Mouse (Mus musculus) G1E-ER4 (cell line): ENCODE data around the gene Ten1. TPM values are rescaled to one million over a fixed set of nuclear protein-coding genes. Genes with fewer than 3 reads are reported as not detected.

Source experiments
- GATA1 ChIP-seq: IDR thresholded peaks from one replicate; pipeline ENCODE4 v1.8.0; 2012; ENCODE audit warnings: low read length, inconsistent platforms
- polyA plus RNA-seq: library from polyadenylated mRNA; stranded (reverse); fragments of >175 nt; gene quantifications from 2 replicates; pipeline ENCODE4 v1.2.3, GENCODE M21; 2012

Ten1 gene
- polyA plus RNA-seq, 1 experiment: 114 TPM

GRCm38 (mm10) chr11:116186360-116186759 is 12.3 kb upstream of the Ten1 start:
- no peak for TF ChIP-seq GATA1

- TF ChIP-seq GATA1: no peak
These were observed 11.3 kb upstream of the Ten1 start for GRCm38 (mm10) chr11:116187226-116187930.

- no peak for TF ChIP-seq GATA1
These were observed 4.0 kb upstream of the Ten1 start for GRCm38 (mm10) chr11:116194619-116195018.

- TF ChIP-seq GATA1: no peak
These were observed 3.4 kb upstream of the Ten1 start for GRCm38 (mm10) chr11:116195252-116195651.

GRCm38 (mm10) chr11:116196336-116196735 is 2.3 kb upstream of the Ten1 start:
- no peak for TF ChIP-seq GATA1

GRCm38 (mm10) chr11:116196866-116197583 is 1.6 kb upstream of the Ten1 start:
- no peak for TF ChIP-seq GATA1

- TF ChIP-seq GATA1: no peak
These were observed 1.1 kb upstream of the Ten1 start for GRCm38 (mm10) chr11:116197584-116197906.

GRCm38 (mm10) chr11:116198132-116198531 is 523 bp upstream of the Ten1 start:
- TF ChIP-seq GATA1: no peak

GRCm38 (mm10) chr11:116201151-116201550 is 2.5 kb downstream of the Ten1 start:
- TF ChIP-seq GATA1: no peak

- no peak for TF ChIP-seq GATA1
These were observed 4.5 kb downstream of the Ten1 start for GRCm38 (mm10) chr11:116203150-116203549.

- TF ChIP-seq GATA1: no peak
These were observed 8.0 kb downstream of the Ten1 start for GRCm38 (mm10) chr11:116206678-116207077.

GRCm38 (mm10) chr11:116208660-116209059 is 10.0 kb downstream of the Ten1 start:
- no peak for TF ChIP-seq GATA1

GRCm38 (mm10) chr11:116209257-116209656 is 10.6 kb downstream of the Ten1 start:
- no peak for TF ChIP-seq GATA1

- no peak for TF ChIP-seq GATA1
These were observed 12.0 kb downstream of the Ten1 start for GRCm38 (mm10) chr11:116210696-116211095.

- no peak for TF ChIP-seq GATA1
These were observed 14.2 kb downstream of the Ten1 start for GRCm38 (mm10) chr11:116212847-116213246.

GRCm38 (mm10) chr11:116213877-116214510 is 15.3 kb downstream of the Ten1 start:
- TF ChIP-seq GATA1: no peak

GRCm38 (mm10) chr11:116215181-116215580 is 16.5 kb downstream of the Ten1 start:
- TF ChIP-seq GATA1: no peak
